Mouse (Mus musculus) embryonic fibroblast, embryonic 13.5 days (primary cell): ENCODE results near the gene Cbx7. TPM values are rescaled to one million over a fixed set of nuclear protein-coding genes. Genes with fewer than 3 reads are reported as not detected.

Experiments
- H3K27ac ChIP-seq: 2 replicates; pipeline ENCODE4 v1.5.1; 2012; ENCODE audit warnings: low read length, control low read depth, inconsistent platforms; ENCODE audit not compliant: insufficient read depth
- H3K4me1 ChIP-seq: 2 replicates; pipeline ENCODE4 v1.6.1; 2011; ENCODE audit warnings: low read length; ENCODE audit not compliant: control insufficient read depth, insufficient read depth
- H3K4me3 ChIP-seq: 2 replicates; pipeline ENCODE4 v1.5.1; 2011; ENCODE audit warnings: mild to moderate bottlenecking, control low read depth, low read length; ENCODE audit not compliant: insufficient read depth
- CTCF ChIP-seq: IDR thresholded peaks from 2 replicates; pipeline ENCODE4 v1.5.1; 2011; ENCODE audit warnings: mild to moderate bottlenecking, control low read depth, low read length, moderate library complexity, borderline replicate concordance; ENCODE audit not compliant: insufficient read depth
- POLR2A ChIP-seq: IDR thresholded peaks from 2 replicates; pipeline ENCODE4 v1.6.1; 2011; ENCODE audit warnings: low read depth, mild to moderate bottlenecking, control low read depth, low read length, moderate library complexity
- polyA plus RNA-seq: library from polyadenylated mRNA; stranded (reverse); fragments of >200 nt; gene quantifications from 2 replicates; pipeline ENCODE4 v1.2.4, GENCODE M21; 2011; ENCODE audit warnings: low read depth; ENCODE audit not compliant: missing spikeins, insufficient read length

Cbx7 gene
- polyA plus RNA-seq, 1 experiment: 1.4 TPM

DNA sequence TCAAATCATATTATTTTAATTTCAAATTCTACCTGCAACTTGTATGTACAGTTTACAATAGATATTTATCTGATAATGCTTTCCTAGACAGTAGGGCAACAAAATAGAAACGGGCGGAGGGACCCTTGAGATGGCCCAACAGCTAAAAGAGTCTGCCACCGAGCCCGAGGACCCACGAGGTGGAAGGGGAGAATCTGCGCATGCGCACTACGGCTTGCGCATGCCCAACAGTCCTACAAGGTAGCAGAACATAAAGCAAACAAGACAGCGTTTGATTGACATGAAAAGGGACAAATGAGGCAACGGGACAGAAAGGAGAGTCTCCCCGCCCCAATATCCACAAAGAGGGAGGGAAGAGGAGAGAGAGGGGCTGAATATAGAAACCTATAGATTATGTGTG lies 31.9 kb downstream of the Cbx7 start:
- no peak for TF ChIP-seq CTCF
- no peak for TF ChIP-seq POLR2A
- Histone ChIP-seq H3K27ac (no peak overlapping the region), H3K4me1 (0 out of 2 replicates have a peak, but pooled peaks cover 2% of the 10 kb centered on the region), H3K4me3 (no peak overlapping the region)

DNA sequence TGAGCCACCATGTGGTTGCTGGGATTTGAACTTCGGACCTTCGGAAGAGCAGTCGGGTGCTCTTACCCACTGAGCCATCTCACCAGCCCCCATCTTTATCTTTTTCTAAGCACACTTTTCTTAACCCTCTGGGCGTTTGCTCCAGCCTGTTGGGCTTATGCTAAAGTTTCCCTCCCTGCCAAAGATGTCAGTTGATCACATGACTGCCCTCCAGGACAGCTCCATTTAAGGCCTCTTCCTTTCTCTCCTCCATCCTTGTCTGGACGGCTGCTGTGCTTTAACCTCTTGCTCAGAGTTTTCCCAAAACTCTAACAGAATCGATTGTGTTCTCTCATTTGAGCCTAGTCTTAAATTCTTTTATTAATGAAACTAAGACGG lies 34.6 kb downstream of the Cbx7 start:
- Histone ChIP-seq H3K4me3 (no peak overlapping the region), H3K27ac (no peak overlapping the region), H3K4me1 (peaks cover 7% of the 10 kb centered on the region; the same call in 1 of the 2 replicates)
- no peak for TF ChIP-seq CTCF

DNA sequence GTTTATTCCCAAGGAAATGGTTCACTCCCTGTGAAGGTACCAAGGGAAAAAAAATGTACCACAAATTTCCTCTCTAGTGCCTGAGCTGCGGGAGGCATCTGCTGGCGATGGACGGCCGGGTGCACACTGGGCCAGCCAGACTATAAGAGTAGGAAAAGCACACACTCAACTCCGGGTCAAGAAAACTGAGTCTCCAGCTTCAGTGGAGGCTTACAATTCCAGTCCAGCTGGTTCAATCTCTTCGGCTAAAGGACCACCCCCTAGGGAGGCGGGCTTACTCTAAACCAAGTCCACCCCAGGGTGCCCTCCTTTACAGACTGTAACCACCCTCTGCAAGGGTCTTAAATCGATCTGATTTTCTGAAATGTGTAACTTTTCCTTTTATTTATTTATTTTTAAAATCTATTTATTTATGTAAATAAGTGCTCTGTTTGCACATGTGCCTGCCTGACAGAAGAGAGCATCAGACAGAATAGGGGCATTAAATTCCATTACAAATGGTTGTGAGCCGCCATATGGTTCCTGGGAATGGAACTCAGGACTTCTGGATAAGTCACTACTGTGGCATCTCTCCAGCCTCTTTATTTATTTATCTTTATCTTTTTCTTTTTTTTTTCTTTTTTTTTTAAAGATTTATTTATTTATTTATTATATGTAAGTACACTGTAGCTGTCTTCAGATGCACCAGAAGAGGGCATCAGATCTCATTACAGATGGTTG lies 35.1 kb downstream of the Cbx7 start:
- Histone ChIP-seq H3K4me1 (peaks cover 7% of the 10 kb centered on the region; the same call in 1 of the 2 replicates), H3K4me3 (no peak overlapping the region), H3K27ac (no peak overlapping the region)
- no peak for TF ChIP-seq CTCF
- TF ChIP-seq POLR2A: no peak

DNA sequence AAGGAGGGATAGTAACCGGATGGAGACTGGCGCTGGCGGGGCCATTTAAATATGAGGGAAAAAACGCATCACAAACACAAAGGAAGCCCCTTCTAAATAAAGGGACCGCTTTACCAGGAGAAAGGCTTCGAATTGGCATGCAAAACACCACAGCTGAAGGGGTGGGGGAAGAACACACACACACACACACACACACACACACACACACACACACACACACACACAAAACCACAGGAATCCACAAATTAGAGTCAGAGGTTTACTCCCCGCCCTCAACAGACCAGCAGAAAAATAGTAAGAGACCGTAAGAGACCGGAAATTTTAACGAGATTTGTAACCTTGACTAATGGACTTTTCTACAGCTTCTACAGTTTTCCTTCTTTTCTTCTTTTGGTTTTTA lies 36.1 kb downstream of the Cbx7 start:
- H3K4me3 ChIP-seq: no peak overlapping the region
- no peak for TF ChIP-seq POLR2A
- no peak for TF ChIP-seq CTCF
- peaks cover 7% of the 10 kb centered on the region; the same call in 1 of the 2 replicates for H3K4me1 ChIP-seq
- peak overlapping the region; percentile 41 for H3K27ac ChIP-seq

DNA sequence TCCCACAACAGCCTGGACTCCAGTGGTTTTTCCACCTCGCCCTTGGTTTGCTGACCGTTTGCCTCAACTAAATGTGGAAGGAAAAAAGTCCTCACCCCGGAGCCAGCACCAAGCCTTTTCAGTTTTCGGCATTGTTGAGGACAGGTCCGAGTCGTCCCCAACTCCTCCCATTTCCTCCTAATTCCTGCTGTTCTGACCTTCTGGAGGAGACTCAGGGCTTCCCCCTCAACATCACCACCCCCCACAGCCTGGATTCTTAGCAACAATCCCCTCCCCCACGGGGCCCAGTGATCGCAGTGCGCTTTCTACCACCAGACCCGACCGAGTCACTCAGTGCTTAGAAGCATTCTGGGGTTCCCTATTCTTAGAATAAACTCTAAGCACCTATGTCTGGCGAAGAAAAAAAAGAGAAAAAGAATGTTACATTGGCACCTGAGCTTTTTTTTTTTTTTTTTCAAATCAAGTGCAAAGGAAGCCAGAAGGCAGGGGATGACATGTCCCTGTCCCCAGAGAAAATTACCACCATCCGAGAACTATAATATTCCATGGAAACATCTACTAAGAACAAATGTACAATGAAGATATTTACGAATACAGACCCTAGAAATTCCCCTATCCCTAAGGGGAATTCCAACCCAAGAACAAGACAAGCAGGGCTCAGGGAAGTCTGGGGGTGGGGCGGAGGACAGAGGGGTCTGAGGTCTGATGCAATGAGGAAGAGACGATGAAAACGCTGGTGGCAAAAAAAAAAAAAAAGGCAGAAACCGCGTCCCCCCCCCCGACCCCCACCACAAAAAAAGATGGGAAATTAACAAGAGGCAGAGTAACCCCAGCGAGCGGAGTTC lies 37.0 kb downstream of the Cbx7 start:
- TF ChIP-seq POLR2A: no peak
- TF ChIP-seq CTCF: no peak
- Histone ChIP-seq H3K27ac (no peak overlapping the region), H3K4me3 (no peak overlapping the region), H3K4me1 (peaks cover 7% of the 10 kb centered on the region; the same call in 1 of the 2 replicates)

DNA sequence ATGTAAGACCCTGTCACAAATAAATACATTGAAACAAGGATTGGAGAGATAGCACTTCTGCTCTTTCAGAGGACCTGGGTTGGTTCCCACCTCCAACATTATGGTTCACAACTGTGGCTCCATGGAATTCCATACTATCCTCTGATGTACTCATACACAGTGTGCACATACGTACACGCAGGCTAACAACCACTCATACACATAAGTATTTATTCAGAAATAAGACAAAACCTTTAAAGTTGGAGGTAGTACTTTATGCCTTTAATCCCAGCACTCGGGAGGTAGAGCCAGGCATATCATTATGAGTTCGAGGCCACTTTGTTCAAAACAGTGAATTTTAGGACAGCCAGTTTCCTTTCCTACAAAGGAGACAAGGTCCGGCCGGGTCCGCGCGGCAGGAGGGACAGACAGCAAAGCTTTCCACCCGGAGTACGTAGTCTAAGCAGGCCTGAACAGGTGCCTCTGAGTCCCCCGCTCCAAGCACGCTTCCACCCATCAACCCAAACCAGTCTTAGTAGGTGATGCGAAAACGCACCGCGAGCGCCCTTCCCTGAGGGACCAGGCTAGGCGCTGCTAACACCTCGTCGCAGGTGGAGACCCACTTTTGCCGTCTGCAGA lies 37.8 kb downstream of the Cbx7 start:
- Histone ChIP-seq H3K4me1 (peaks cover 7% of the 10 kb centered on the region; the same call in 1 of the 2 replicates), H3K27ac (no peak overlapping the region), H3K4me3 (peak overlapping the region; percentile 45; the same call in 1 of the 2 replicates)
- no peak for TF ChIP-seq CTCF
- TF ChIP-seq POLR2A: no peak

DNA sequence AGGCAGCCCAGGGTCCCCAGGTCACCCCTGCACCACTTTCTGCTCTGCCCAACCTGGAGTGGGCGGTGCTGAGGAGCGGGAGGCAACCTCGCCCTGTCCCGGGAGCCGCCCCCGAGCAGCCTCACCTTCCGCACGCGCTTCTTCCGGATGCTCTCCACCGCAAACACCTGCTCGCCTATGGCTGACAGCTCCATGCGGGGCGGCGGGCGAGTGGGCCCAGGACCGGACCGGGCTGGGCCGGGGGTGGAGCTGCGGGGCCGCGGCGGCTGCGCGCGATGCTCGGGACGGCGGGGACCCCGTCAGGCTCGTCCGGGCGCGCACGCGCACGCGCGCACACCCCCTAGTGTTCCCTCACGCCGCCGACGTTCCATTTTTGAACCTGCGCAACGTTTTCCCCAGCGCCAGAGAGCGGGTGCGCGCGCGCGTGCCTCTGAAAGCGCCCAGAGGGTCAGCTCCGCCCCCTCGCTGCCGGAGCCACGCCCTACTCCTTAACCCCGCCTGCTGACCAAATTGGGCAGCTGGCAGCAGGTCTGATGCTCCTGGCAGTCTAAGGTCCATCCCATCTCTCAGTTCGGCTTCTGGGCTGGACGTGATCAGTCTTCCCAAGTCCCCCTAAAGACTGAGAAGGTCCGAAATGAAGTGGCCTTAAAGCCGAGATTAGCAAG lies 38.5 kb downstream of the Cbx7 start:
- Histone ChIP-seq H3K4me3 (peak overlapping the region; percentile 45), H3K4me1 (peaks cover 9% of the 10 kb centered on the region; the same call in 1 of the 2 replicates), H3K27ac (no peak overlapping the region)
- TF ChIP-seq CTCF: no peak
- TF ChIP-seq POLR2A: no peak

DNA sequence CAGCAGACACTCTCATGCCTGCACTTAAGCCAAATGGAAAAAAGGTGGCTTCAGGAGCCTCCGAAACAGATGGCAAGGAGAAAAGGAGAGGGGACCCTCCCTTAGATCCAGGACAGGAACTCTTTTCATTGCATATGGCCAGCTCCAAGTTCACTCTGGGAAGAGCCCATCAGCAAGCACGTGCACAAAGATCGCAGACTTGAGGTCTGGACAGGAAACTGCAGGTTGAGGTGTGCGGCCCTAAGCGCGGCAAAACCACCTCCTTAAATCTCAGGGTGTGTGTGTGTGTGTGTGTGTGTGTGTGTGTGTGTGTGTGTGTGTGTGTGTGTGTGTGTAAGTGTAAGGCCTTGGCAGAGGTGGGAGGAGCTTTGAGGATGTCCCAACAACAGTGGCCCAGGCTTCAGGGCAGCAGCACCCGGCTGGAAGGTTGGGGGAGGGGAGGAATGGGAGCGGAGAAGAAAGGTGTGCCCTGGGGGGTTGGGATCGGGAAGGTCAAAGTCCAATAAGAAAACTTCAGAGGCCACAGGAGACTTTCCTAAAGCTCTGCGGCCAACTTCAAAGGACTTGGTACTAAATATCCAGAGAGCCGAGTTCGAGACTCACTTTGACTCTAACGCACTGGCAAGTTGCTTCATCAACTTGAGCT lies 39.3 kb downstream of the Cbx7 start:
- peaks cover 9% of the 10 kb centered on the region; the same call in 1 of the 2 replicates for H3K4me1 ChIP-seq
- TF ChIP-seq CTCF: no peak
- TF ChIP-seq POLR2A: no peak
- no peak overlapping the region for H3K27ac ChIP-seq
- H3K4me3 ChIP-seq: peak overlapping the region; percentile 45; the same call in 1 of the 2 replicates

DNA sequence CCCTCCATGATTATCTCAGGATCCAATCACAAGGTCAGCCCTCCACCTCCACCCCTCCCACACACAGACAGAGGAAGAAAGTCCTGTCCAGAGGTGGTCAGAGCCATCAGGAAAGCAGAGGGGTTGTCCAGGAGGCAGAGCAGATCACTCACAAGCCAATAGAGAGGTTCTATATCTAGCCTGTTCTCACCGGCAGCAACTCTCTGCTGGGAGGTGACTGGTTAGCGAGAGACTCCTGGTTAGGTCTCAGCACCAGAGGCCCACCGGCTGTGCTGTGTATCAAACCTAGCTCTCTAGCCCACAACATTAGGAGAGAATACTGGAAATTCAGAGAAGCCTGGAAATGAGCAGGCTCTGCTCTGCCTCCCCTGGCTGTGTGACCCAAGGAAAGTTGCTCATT lies 41.2 kb downstream of the Cbx7 start:
- Histone ChIP-seq H3K4me3 (no peak overlapping the region), H3K27ac (no peak overlapping the region), H3K4me1 (peaks cover 7% of the 10 kb centered on the region; the same call in 1 of the 2 replicates)
- no peak for TF ChIP-seq CTCF
- TF ChIP-seq POLR2A: no peak
